Mouse (Mus musculus): ENCODE measurements around the gene Defb19.

- no peak for TF ChIP-seq ZC3H11A (IDR thresholded peaks at IDR 0.05; ENCODE audit: borderline replicate concordance, low read depth, low read length)
- TF ChIP-seq ZNF384 (IDR thresholded peaks at IDR 0.05; ENCODE audit: low read depth, low read length), result no peak
- TF ChIP-seq MAFK (IDR thresholded peaks at IDR 0.05; ENCODE audit: insufficient read depth, low read depth, low read length), result no peak
- no peak for TF ChIP-seq HCFC1 (IDR thresholded peaks at IDR 0.05; ENCODE audit: borderline replicate concordance, insufficient read depth, low read length)
Measured at GRCm38 (mm10) chr2:152541979-152542378, 38.1 kb downstream of the Defb19 start.

Data from ES-E14 (cell line).